ENCODE assay signal across 8 mouse cellular contexts in genomic region chr7:3664524-3665214, GRCm38 (mm10). TPM values are rescaled to one million over a fixed set of nuclear protein-coding genes. Genes with fewer than 3 reads are reported as not detected.
A peak's percentile ranks its signal among the peaks of the same experiment; 100 is the strongest.
DNase-seq lines count a peak whose midpoint lies in the region; ATAC-seq and TF ChIP-seq lines count a peak whose summit lies in the region.

No protein-coding gene starts in this region.

- no peak for TF ChIP-seq CTCF in cerebellum, adult 2 months (IDR thresholded peaks at IDR 0.05; ENCODE audit: borderline replicate concordance, insufficient read depth, low read depth, low read length)
- no peak for TF ChIP-seq CTCF in brain, embryonic 14.5 days (IDR thresholded peaks at IDR 0.05; ENCODE audit: borderline replicate concordance, extremely low read depth, insufficient read depth, insufficient read length)

- peak overlapping the region; percentile 70 for H3K9ac ChIP-seq in hindbrain, embryonic 14.5 days
- peak overlapping the region; percentile 82 for H3K9ac ChIP-seq in liver, embryonic 11.5 days (ENCODE audit: low read depth, low read length)
- peak overlapping the region; percentile 79 for H3K9ac ChIP-seq in neural tube, embryonic 13.5 days

- no peak overlapping the region for H3K27ac ChIP-seq in cerebellum, adult 2 months (ENCODE audit: insufficient read depth, low read length)
- peak overlapping the region; percentile 82 for H3K27ac ChIP-seq in hindbrain, embryonic 14.5 days
- H3K27ac ChIP-seq in liver, embryonic 11.5 days (ENCODE audit: low read depth, low read length): peak overlapping the region; percentile 79
- H3K27ac ChIP-seq in neural tube, embryonic 13.5 days (replicated peaks): peak overlapping the region; percentile 79

- H3K4me2 ChIP-seq in hindbrain, embryonic 14.5 days (replicated peaks): peak overlapping the region; percentile 69
- peak overlapping the region; percentile 92 for H3K4me2 ChIP-seq in liver, embryonic 11.5 days
- H3K4me2 ChIP-seq in neural tube, embryonic 13.5 days: peak overlapping the region; percentile 78

- ATAC-seq in hindbrain, embryonic 14.5 days (ENCODE audit: low FRiP score): peak; percentile 24; the same call in 1 of the 2 replicates
- ATAC-seq in liver, embryonic 11.5 days (replicated peaks; ENCODE audit: low FRiP score): peak; percentile 50
- peak; percentile 28 for ATAC-seq in neural tube, embryonic 13.5 days (ENCODE audit: low read depth)
- no peak for ATAC-seq in CD4-positive, CD25-positive, alpha-beta regulatory T cell, adult 4 months

- WGBS in cerebellum, adult 2 months: 22% methylated on average over 15 of the region's 15 CpGs
- 35% methylated on average over 15 of the region's 15 CpGs for WGBS in hindbrain, embryonic 14.5 days
- WGBS in liver, embryonic 11.5 days: 28% methylated on average over 15 of the region's 15 CpGs
- WGBS in neural tube, embryonic 13.5 days: 33% methylated on average over 15 of the region's 15 CpGs

- peaks cover 36% of the 10 kb centered on the region for H3K36me3 ChIP-seq in hindbrain, embryonic 14.5 days (replicated peaks; ENCODE audit: control insufficient read depth, insufficient read depth)
- peaks cover 27% of the 10 kb centered on the region for H3K36me3 ChIP-seq in liver, embryonic 11.5 days (ENCODE audit: control insufficient read depth, insufficient read depth, low read length)
- peaks cover 33% of the 10 kb centered on the region for H3K36me3 ChIP-seq in neural tube, embryonic 13.5 days

- no peaks in the 10 kb centered on the region for H3K27me3 ChIP-seq in cerebellum, adult 2 months (ENCODE audit: control insufficient read depth, insufficient read depth, low read length)
- no peaks in the 10 kb centered on the region for H3K27me3 ChIP-seq in hindbrain, embryonic 14.5 days (ENCODE audit: control insufficient read depth, insufficient read depth, low read length)
- H3K27me3 ChIP-seq in liver, embryonic 11.5 days (replicated peaks; ENCODE audit: control insufficient read depth, insufficient read depth, low read length): no peaks in the 10 kb centered on the region
- no peaks in the 10 kb centered on the region for H3K27me3 ChIP-seq in neural tube, embryonic 13.5 days

- no peaks in the 10 kb centered on the region; the same call in 1 of the 2 replicates for H3K4me1 ChIP-seq in cerebellum, adult 2 months (ENCODE audit: control insufficient read depth, insufficient read depth, low read length)
- peaks cover 15% of the 10 kb centered on the region for H3K4me1 ChIP-seq in hindbrain, embryonic 14.5 days (replicated peaks; ENCODE audit: control insufficient read depth, insufficient read depth, low read length)
- H3K4me1 ChIP-seq in liver, embryonic 11.5 days (replicated peaks; ENCODE audit: control insufficient read depth, insufficient read depth, low read length): peaks cover 14% of the 10 kb centered on the region
- peaks cover 22% of the 10 kb centered on the region for H3K4me1 ChIP-seq in neural tube, embryonic 13.5 days (replicated peaks)

- H3K4me3 ChIP-seq in cerebellum, adult 2 months (replicated peaks; ENCODE audit: insufficient read depth, low read depth, low read length): peak overlapping the region; percentile 75
- H3K4me3 ChIP-seq in hindbrain, embryonic 14.5 days (replicated peaks; ENCODE audit: low read length): peak overlapping the region; percentile 61
- peak overlapping the region; percentile 71 for H3K4me3 ChIP-seq in liver, embryonic 11.5 days (ENCODE audit: low read depth, low read length)
- peak overlapping the region; percentile 62 for H3K4me3 ChIP-seq in neural tube, embryonic 13.5 days

- no peak for DNase-seq in cerebellum, adult 2 months
- DNase-seq in cerebellum, adult 8-10 months: no peak
- peak; percentile 44 for DNase-seq in brain, embryonic 14.5 days (ENCODE audit: low read depth)
- no peak for DNase-seq in hindbrain, embryonic 14.5 days (ENCODE audit: low spot score)
- peak; percentile 49 for DNase-seq in liver, embryonic 11.5 days (ENCODE audit: low spot score)
- no peak for DNase-seq in cerebellum, postnatal 14 days

- H3K9me3 ChIP-seq in hindbrain, embryonic 14.5 days (ENCODE audit: control insufficient read depth, low read length): no peaks in the 10 kb centered on the region
- H3K9me3 ChIP-seq in liver, embryonic 11.5 days (ENCODE audit: control insufficient read depth, low read length): no peaks in the 10 kb centered on the region
- H3K9me3 ChIP-seq in neural tube, embryonic 13.5 days: no peaks in the 10 kb centered on the region

- TF ChIP-seq POLR2A in cerebellum, adult 2 months (IDR thresholded peaks at IDR 0.05; ENCODE audit: borderline replicate concordance, insufficient read depth, low read length): no peak
- TF ChIP-seq POLR2A in brain, embryonic 14.5 days (IDR thresholded peaks at IDR 0.05; ENCODE audit: borderline replicate concordance, extremely low read depth, insufficient read depth, insufficient read length, poor library complexity, severe bottlenecking): no peak

RNA-seq across cellular contexts. Expression of gene Leng1, which starts 1.0 kb away (rescaled TPM):
- 12.0 and 12.9 TPM in 2 replicates for polyA plus RNA-seq in cerebellum, adult 2 months (2012; rRNA removed)
- polyA plus RNA-seq in brain, embryonic 14.5 days (2012; rRNA removed): 6.6 and 8.6 TPM in 2 replicates
- 10.5 and 11.7 TPM in 2 replicates for polyA plus RNA-seq in hindbrain, embryonic 14.5 days (2014; fragmentation: Nextera tagmentation; extraction: Ambion mirVana)
- polyA plus RNA-seq in liver, embryonic 11.5 days (2014; fragmentation: Nextera tagmentation; extraction: Ambion mirVana): 13.4 and 13.5 TPM in 2 replicates
- 18.0 and 18.7 TPM in 2 replicates for polyA plus RNA-seq in neural tube, embryonic 13.5 days (2015; fragmentation: Nextera tagmentation; extraction: Ambion mirVana)
- polyA plus RNA-seq in CD4-positive, CD25-positive, alpha-beta regulatory T cell, adult 4 months (2017; shearing (Covaris generic)): 1 to 10 TPM; 6.8 to 8.6 TPM

RNA-seq across cellular contexts. Expression of gene Tmc4, which starts 12.7 kb away (rescaled TPM):
- 10.8 and 11.7 TPM in 2 replicates for polyA plus RNA-seq in cerebellum, adult 2 months (2012; rRNA removed)
- 13.7 and 14.1 TPM in 2 replicates for polyA plus RNA-seq in brain, embryonic 14.5 days (2012; rRNA removed)
- 3.5 and 4.4 TPM in 2 replicates for polyA plus RNA-seq in hindbrain, embryonic 14.5 days (2014; fragmentation: Nextera tagmentation; extraction: Ambion mirVana)
- polyA plus RNA-seq in liver, embryonic 11.5 days (2014; fragmentation: Nextera tagmentation; extraction: Ambion mirVana): 10.0 and 12.1 TPM in 2 replicates
- polyA plus RNA-seq in neural tube, embryonic 13.5 days (2015; fragmentation: Nextera tagmentation; extraction: Ambion mirVana): 3.6 and 4.4 TPM in 2 replicates
- polyA plus RNA-seq in CD4-positive, CD25-positive, alpha-beta regulatory T cell, adult 4 months (2017; shearing (Covaris generic)): 10 to 100 TPM; 11.0 to 17.7 TPM

RNA-seq across cellular contexts. Expression of gene Cnot3, which starts 19.6 kb away (rescaled TPM):
- polyA plus RNA-seq in cerebellum, adult 2 months (2012; rRNA removed): 60.9 and 61.1 TPM in 2 replicates
- polyA plus RNA-seq in brain, embryonic 14.5 days (2012; rRNA removed): 64.9 and 80.1 TPM in 2 replicates
- polyA plus RNA-seq in hindbrain, embryonic 14.5 days (2014; fragmentation: Nextera tagmentation; extraction: Ambion mirVana): 34.4 and 39.2 TPM in 2 replicates
- polyA plus RNA-seq in liver, embryonic 11.5 days (2014; fragmentation: Nextera tagmentation; extraction: Ambion mirVana): 69.6 and 76.5 TPM in 2 replicates
- 44.1 and 45.8 TPM in 2 replicates for polyA plus RNA-seq in neural tube, embryonic 13.5 days (2015; fragmentation: Nextera tagmentation; extraction: Ambion mirVana)
- 10 to 100 TPM; 30.3 to 50.6 TPM for polyA plus RNA-seq in CD4-positive, CD25-positive, alpha-beta regulatory T cell, adult 4 months (2017; shearing (Covaris generic))

RNA-seq across cellular contexts. Expression of gene Tsen34, which starts 28.0 kb away (rescaled TPM):
- polyA plus RNA-seq in cerebellum, adult 2 months (2012; rRNA removed): 112 and 115 TPM in 2 replicates
- 190 and 235 TPM in 2 replicates for polyA plus RNA-seq in brain, embryonic 14.5 days (2012; rRNA removed)
- 263 and 275 TPM in 2 replicates for polyA plus RNA-seq in hindbrain, embryonic 14.5 days (2014; fragmentation: Nextera tagmentation; extraction: Ambion mirVana)
- polyA plus RNA-seq in liver, embryonic 11.5 days (2014; fragmentation: Nextera tagmentation; extraction: Ambion mirVana): 103 and 106 TPM in 2 replicates
- 223 and 227 TPM in 2 replicates for polyA plus RNA-seq in neural tube, embryonic 13.5 days (2015; fragmentation: Nextera tagmentation; extraction: Ambion mirVana)
- 10 to 100 TPM in 1 of 2 experiments, 1 to 10 TPM in 1; 9.2 to 11.2 TPM for polyA plus RNA-seq in CD4-positive, CD25-positive, alpha-beta regulatory T cell, adult 4 months (2017; shearing (Covaris generic))

RNA-seq across cellular contexts. Expression of gene Mboat7, which starts 28.7 kb away (rescaled TPM):
- polyA plus RNA-seq in cerebellum, adult 2 months (2012; rRNA removed): 114 and 115 TPM in 2 replicates
- 78.7 and 103 TPM in 2 replicates for polyA plus RNA-seq in brain, embryonic 14.5 days (2012; rRNA removed)
- 80.4 and 93.7 TPM in 2 replicates for polyA plus RNA-seq in hindbrain, embryonic 14.5 days (2014; fragmentation: Nextera tagmentation; extraction: Ambion mirVana)
- 35.7 and 36.7 TPM in 2 replicates for polyA plus RNA-seq in liver, embryonic 11.5 days (2014; fragmentation: Nextera tagmentation; extraction: Ambion mirVana)
- 58.7 and 64.6 TPM in 2 replicates for polyA plus RNA-seq in neural tube, embryonic 13.5 days (2015; fragmentation: Nextera tagmentation; extraction: Ambion mirVana)
- 10 to 100 TPM; 19.4 to 25.7 TPM for polyA plus RNA-seq in CD4-positive, CD25-positive, alpha-beta regulatory T cell, adult 4 months (2017; shearing (Covaris generic))

Comparison
In these comparisons a context has a peak if more than half of its experiments do, and no peak if none do; other contexts are left out.
1. DNase-seq: peak in brain, embryonic 14.5 days (single experiment) and liver, embryonic 11.5 days (single experiment); none in cerebellum, adult 2 months (0 of 2), cerebellum, adult 8-10 months (single experiment), hindbrain, embryonic 14.5 days (single experiment) and cerebellum, postnatal 14 days (0 of 2).
2. Peak in every context shown above with its lines, with median percentiles within 50 percentile points of each other: H3K4me3 ChIP-seq, H3K4me2 ChIP-seq and H3K9ac ChIP-seq.